Mouse (Mus musculus) ES-E14 (cell line): ENCODE measurements at regions not wholly inside any gene's neighbourhood (a gene's known extent, or its start where the extent isn't known, plus 50 kb on each side); places are given as distances from the start of the nearest gene placed in this dataset.

ENCODE experiments used
- DNase-seq: peaks from one replicate; pipeline ENCODE4 v3.0.0-alpha.2; 2013; ENCODE audit warnings: low read depth, low spot score
- H3K27ac ChIP-seq: 2 replicates; pipeline ENCODE4 v1.5.1; 2012; ENCODE audit warnings: low read depth, mild to moderate bottlenecking, low read length, moderate library complexity, mixed read lengths; ENCODE audit not compliant: poor library complexity, insufficient read depth, severe bottlenecking
- H3K36me3 ChIP-seq: 2 replicates; pipeline ENCODE4 v1.6.1; 2012; ENCODE audit warnings: mild to moderate bottlenecking, low read length, moderate library complexity, mixed read lengths; ENCODE audit not compliant: control insufficient read depth, poor library complexity, insufficient read depth, severe bottlenecking
- H3K4me1 ChIP-seq, 2 experiments: fragments of 150-350 bp in 1 of 2; sonication (generic) in 1 of 2; 2 replicates each; pipeline ENCODE4 v1.6.1; 2012; ENCODE audit warnings: low read length in 2 of 2, mild to moderate bottlenecking in 1 of 2, mixed read lengths in 1 of 2; ENCODE audit not compliant: control insufficient read depth in 2 of 2, insufficient read depth in 2 of 2, poor library complexity in 1 of 2
- H3K4me3 ChIP-seq, 2 experiments: fragments of 150-350 bp in 1 of 2; sonication (generic) in 1 of 2; 2 replicates each; pipeline ENCODE4 v1.5.1; 2012; ENCODE audit warnings: low read length in 2 of 2, low read depth in 1 of 2, mild to moderate bottlenecking in 1 of 2, mixed read lengths in 1 of 2; ENCODE audit not compliant: insufficient read depth in 1 of 2, poor library complexity in 1 of 2, severe bottlenecking in 1 of 2
- H3K9ac ChIP-seq: 2 replicates; pipeline ENCODE4 v1.6.1; 2012; ENCODE audit warnings: low read depth, mild to moderate bottlenecking, low read length, mixed read lengths; ENCODE audit not compliant: poor library complexity, insufficient read depth, severe bottlenecking
- H3K9me3 ChIP-seq: fragments of 150-350 bp; sonication (generic); 2 replicates; pipeline ENCODE4 v1.6.1; 2012; ENCODE audit warnings: low read depth, mild to moderate bottlenecking, low read length; ENCODE audit not compliant: control insufficient read depth, insufficient read depth
- CHD2 ChIP-seq: IDR thresholded peaks from 2 replicates; pipeline ENCODE4 v1.6.1; 2014; ENCODE audit warnings: mild to moderate bottlenecking, low read depth, low read length, inconsistent platforms
- HCFC1 ChIP-seq: IDR thresholded peaks from 2 replicates; pipeline ENCODE4 v1.6.1; 2012; ENCODE audit warnings: low read length, inconsistent platforms, borderline replicate concordance; ENCODE audit not compliant: insufficient read depth
- MAFK ChIP-seq: IDR thresholded peaks from 2 replicates; pipeline ENCODE4 v1.6.1; 2014; ENCODE audit warnings: mild to moderate bottlenecking, low read depth, low read length, inconsistent platforms; ENCODE audit not compliant: insufficient read depth
- ZC3H11A ChIP-seq: IDR thresholded peaks from 2 replicates; pipeline ENCODE4 v1.6.1; 2012; ENCODE audit warnings: low read depth, mild to moderate bottlenecking, inconsistent platforms, low read length, borderline replicate concordance
- ZNF384 ChIP-seq: IDR thresholded peaks from 2 replicates; pipeline ENCODE4 v1.6.1; 2012; ENCODE audit warnings: low read depth, low read length, inconsistent platforms
- in situ Hi-C, 2 experiments: fragments of 600-800 bp; cut with MboI; formaldehyde crosslinking; loops; one replicate each; pipeline ENCODE4 v1.15.1; 2025; ENCODE audit warnings: low sequenced_read_pairs in 2 of 2, inconsistent platforms in 1 of 2; ENCODE audit not compliant: unreplicated experiment in 2 of 2

- in situ Hi-C loops: no loop called here
- TF ChIP-seq ZC3H11A: no peak
- TF ChIP-seq MAFK: no peak
- TF ChIP-seq ZNF384: no peak
- TF ChIP-seq CHD2: no peak
- no peak for TF ChIP-seq HCFC1
- Histone ChIP-seq H3K9ac (no peak overlapping the region), H3K9me3 (no peaks in the 10 kb centered on the region), H3K36me3 (no peaks in the 10 kb centered on the region), H3K27ac (no peak overlapping the region), H3K4me1 (no peaks in the 10 kb centered on the region), H3K4me3 (no peak overlapping the region)
- no peak for DNase-seq
These were observed 357.8 kb upstream of the Arglu1 start for GRCm38 (mm10) chr8:9048116-9048515.

- H3K4me3 ChIP-seq: no peak overlapping the region
- H3K4me1 ChIP-seq: no peaks in the 10 kb centered on the region
- H3K9ac ChIP-seq: no peak overlapping the region
- no peaks in the 10 kb centered on the region for H3K9me3 ChIP-seq
- H3K36me3 ChIP-seq: no peaks in the 10 kb centered on the region
- DNase-seq: no peak
- in situ Hi-C loops: no loop called here
- no peak overlapping the region for H3K27ac ChIP-seq
- TF ChIP-seq HCFC1: no peak
- TF ChIP-seq MAFK: no peak
- TF ChIP-seq ZNF384: no peak
- no peak for TF ChIP-seq ZC3H11A
- no peak for TF ChIP-seq CHD2
These were observed 352.8 kb upstream of the Arglu1 start for GRCm38 (mm10) chr8:9042835-9043792.

- Histone ChIP-seq H3K9ac (no peak overlapping the region), H3K4me1 (no peaks in the 10 kb centered on the region), H3K9me3 (no peaks in the 10 kb centered on the region), H3K27ac (no peak overlapping the region), H3K36me3 (no peaks in the 10 kb centered on the region), H3K4me3 (no peak overlapping the region)
- no peak for TF ChIP-seq MAFK
- no peak for TF ChIP-seq ZC3H11A
- no peak for DNase-seq
- in situ Hi-C loops: no loop called here
These were observed 338.8 kb upstream of the Arglu1 start for GRCm38 (mm10) chr8:9029156-9029555.

GRCm38 (mm10) chr8:9027672-9028071 lies 337.4 kb upstream of the Arglu1 start:
- in situ Hi-C loops: no loop called here
- no peak for DNase-seq
- Histone ChIP-seq H3K27ac (no peak overlapping the region), H3K4me3 (no peak overlapping the region), H3K4me1 (no peaks in the 10 kb centered on the region), H3K9me3 (no peaks in the 10 kb centered on the region), H3K9ac (no peak overlapping the region), H3K36me3 (no peaks in the 10 kb centered on the region)
- TF ChIP-seq CHD2 (no peak), MAFK (no peak), ZC3H11A (no peak), ZNF384 (no peak), HCFC1 (no peak)

- no peak overlapping the region for H3K9ac ChIP-seq
- H3K9me3 ChIP-seq: no peaks in the 10 kb centered on the region
- in situ Hi-C loops: no loop called here
- H3K4me3 ChIP-seq: no peak overlapping the region
- no peak overlapping the region for H3K27ac ChIP-seq
- no peak for TF ChIP-seq HCFC1
- TF ChIP-seq CHD2: no peak
- TF ChIP-seq MAFK: no peak
- no peak for TF ChIP-seq ZNF384
- no peak for TF ChIP-seq ZC3H11A
- no peaks in the 10 kb centered on the region for H3K4me1 ChIP-seq
- no peak for DNase-seq
- no peaks in the 10 kb centered on the region for H3K36me3 ChIP-seq
These were observed 335.6 kb upstream of the Arglu1 start for GRCm38 (mm10) chr8:9025872-9026271.
